Mouse (Mus musculus): ENCODE measurements around the gene Saysd1.

The Saysd1 gene

GRCm38 (mm10) chr14:20173873-20174490, 35.6 kb upstream of the Saysd1 start:
- H3K36me3 ChIP-seq (ENCODE audit: control insufficient read depth, insufficient read depth, low read length, poor library complexity, severe bottlenecking), result no peaks in the 10 kb centered on the region
- H3K27me3 ChIP-seq (ENCODE audit: control insufficient read depth, insufficient read depth, low read length, poor library complexity, severe bottlenecking), result no peaks in the 10 kb centered on the region
- DNase-seq (ENCODE audit: low read depth, low spot score), result peak; percentile 76

- DNase-seq (ENCODE audit: low read depth, low spot score), result no peak
- no peaks in the 10 kb centered on the region for H3K27me3 ChIP-seq (ENCODE audit: control insufficient read depth, insufficient read depth, low read length, poor library complexity, severe bottlenecking)
These were observed 34.6 kb upstream of the Saysd1 start for GRCm38 (mm10) chr14:20172924-20173323.

GRCm38 (mm10) chr14:20172509-20172908, 34.2 kb upstream of the Saysd1 start:
- H3K27me3 ChIP-seq (ENCODE audit: control insufficient read depth, insufficient read depth, low read length, poor library complexity, severe bottlenecking), result no peaks in the 10 kb centered on the region
- H3K36me3 ChIP-seq (ENCODE audit: control insufficient read depth, insufficient read depth, low read length, poor library complexity, severe bottlenecking), result no peaks in the 10 kb centered on the region
- peak; percentile 54 for DNase-seq (ENCODE audit: low read depth, low spot score)

More at GRCm38 (mm10) chr14:20172924-20173323, 34.6 kb upstream of the Saysd1 start:
- no peaks in the 10 kb centered on the region for H3K36me3 ChIP-seq (ENCODE audit: control insufficient read depth, insufficient read depth, low read length, poor library complexity, severe bottlenecking)

- no peaks in the 10 kb centered on the region for H3K27me3 ChIP-seq (ENCODE audit: control insufficient read depth, insufficient read depth, low read length, poor library complexity, severe bottlenecking)
These were observed 33.5 kb upstream of the Saysd1 start for GRCm38 (mm10) chr14:20171840-20172239.

GRCm38 (mm10) chr14:20169251-20169650, 30.9 kb upstream of the Saysd1 start:
- Histone ChIP-seq H3K27me3 (ENCODE audit: control insufficient read depth, insufficient read depth, low read length, poor library complexity, severe bottlenecking) (no peaks in the 10 kb centered on the region), H3K36me3 (ENCODE audit: control insufficient read depth, insufficient read depth, low read length, poor library complexity, severe bottlenecking) (no peaks in the 10 kb centered on the region; the same call in 1 of the 2 replicates)
- peak; percentile 25 for DNase-seq (ENCODE audit: low read depth, low spot score)

More at GRCm38 (mm10) chr14:20171840-20172239, 33.5 kb upstream of the Saysd1 start:
- DNase-seq (ENCODE audit: low read depth, low spot score), result no peak
- no peaks in the 10 kb centered on the region for H3K36me3 ChIP-seq (ENCODE audit: control insufficient read depth, insufficient read depth, low read length, poor library complexity, severe bottlenecking)

GRCm38 (mm10) chr14:20168478-20168877, 30.1 kb upstream of the Saysd1 start:
- no peaks in the 10 kb centered on the region; the same call in 1 of the 2 replicates for H3K36me3 ChIP-seq (ENCODE audit: control insufficient read depth, insufficient read depth, low read length, poor library complexity, severe bottlenecking)

GRCm38 (mm10) chr14:20168054-20168453, 29.7 kb upstream of the Saysd1 start:
- Histone ChIP-seq H3K36me3 (ENCODE audit: control insufficient read depth, insufficient read depth, low read length, poor library complexity, severe bottlenecking) (no peaks in the 10 kb centered on the region; the same call in 1 of the 2 replicates), H3K27me3 (ENCODE audit: control insufficient read depth, insufficient read depth, low read length, poor library complexity, severe bottlenecking) (no peaks in the 10 kb centered on the region)
- peak; percentile 86 for DNase-seq (ENCODE audit: low read depth, low spot score)

More at GRCm38 (mm10) chr14:20168478-20168877, 30.1 kb upstream of the Saysd1 start:
- DNase-seq (ENCODE audit: low read depth, low spot score), result no peak
- H3K27me3 ChIP-seq (ENCODE audit: control insufficient read depth, insufficient read depth, low read length, poor library complexity, severe bottlenecking), result no peaks in the 10 kb centered on the region

- H3K36me3 ChIP-seq (ENCODE audit: control insufficient read depth, insufficient read depth, low read length, poor library complexity, severe bottlenecking), result no peaks in the 10 kb centered on the region; the same call in 1 of the 2 replicates
- DNase-seq (ENCODE audit: low read depth, low spot score), result no peak
- H3K27me3 ChIP-seq (ENCODE audit: control insufficient read depth, insufficient read depth, low read length, poor library complexity, severe bottlenecking), result no peaks in the 10 kb centered on the region
These were observed 27.1 kb upstream of the Saysd1 start for GRCm38 (mm10) chr14:20165413-20165812.

- Histone ChIP-seq H3K36me3 (ENCODE audit: control insufficient read depth, insufficient read depth, low read length, poor library complexity, severe bottlenecking) (no peaks in the 10 kb centered on the region; the same call in 1 of the 2 replicates), H3K27me3 (ENCODE audit: control insufficient read depth, insufficient read depth, low read length, poor library complexity, severe bottlenecking) (no peaks in the 10 kb centered on the region)
- no peak for DNase-seq (ENCODE audit: low read depth, low spot score)
These were observed 26.1 kb upstream of the Saysd1 start for GRCm38 (mm10) chr14:20164438-20164837.

- H3K36me3 ChIP-seq (ENCODE audit: control insufficient read depth, insufficient read depth, low read length, poor library complexity, severe bottlenecking), result no peaks in the 10 kb centered on the region; the same call in 1 of the 2 replicates
- no peak for DNase-seq (ENCODE audit: low read depth, low spot score)
- H3K27me3 ChIP-seq (ENCODE audit: control insufficient read depth, insufficient read depth, low read length, poor library complexity, severe bottlenecking), result no peaks in the 10 kb centered on the region
These were observed 24.4 kb upstream of the Saysd1 start for GRCm38 (mm10) chr14:20162686-20163085.

- no peaks in the 10 kb centered on the region for H3K36me3 ChIP-seq (ENCODE audit: control insufficient read depth, insufficient read depth, low read length, poor library complexity, severe bottlenecking)
- no peaks in the 10 kb centered on the region for H3K27me3 ChIP-seq (ENCODE audit: control insufficient read depth, insufficient read depth, low read length, poor library complexity, severe bottlenecking)
- DNase-seq (ENCODE audit: low read depth, low spot score), result no peak
These were observed 20.7 kb upstream of the Saysd1 start for GRCm38 (mm10) chr14:20158727-20159681.

- no peaks in the 10 kb centered on the region for H3K27me3 ChIP-seq (ENCODE audit: control insufficient read depth, insufficient read depth, low read length, poor library complexity, severe bottlenecking)
- no peaks in the 10 kb centered on the region for H3K36me3 ChIP-seq (ENCODE audit: control insufficient read depth, insufficient read depth, low read length, poor library complexity, severe bottlenecking)
- DNase-seq (ENCODE audit: low read depth, low spot score), result no peak
These were observed 19.3 kb upstream of the Saysd1 start for GRCm38 (mm10) chr14:20157595-20157994.

- no peak for DNase-seq (ENCODE audit: low read depth, low spot score)
These were observed 17.4 kb upstream of the Saysd1 start for GRCm38 (mm10) chr14:20155718-20156117.

GRCm38 (mm10) chr14:20154937-20155336, 16.6 kb upstream of the Saysd1 start:
- no peak for DNase-seq (ENCODE audit: low read depth, low spot score)

More at GRCm38 (mm10) chr14:20155718-20156117, 17.4 kb upstream of the Saysd1 start:
- Histone ChIP-seq H3K27me3 (ENCODE audit: control insufficient read depth, insufficient read depth, low read length, poor library complexity, severe bottlenecking) (no peaks in the 10 kb centered on the region), H3K36me3 (ENCODE audit: control insufficient read depth, insufficient read depth, low read length, poor library complexity, severe bottlenecking) (no peaks in the 10 kb centered on the region)

GRCm38 (mm10) chr14:20154245-20154644, 15.9 kb upstream of the Saysd1 start:
- DNase-seq (ENCODE audit: low read depth, low spot score), result no peak
- H3K36me3 ChIP-seq (ENCODE audit: control insufficient read depth, insufficient read depth, low read length, poor library complexity, severe bottlenecking), result no peaks in the 10 kb centered on the region
- H3K27me3 ChIP-seq (ENCODE audit: control insufficient read depth, insufficient read depth, low read length, poor library complexity, severe bottlenecking), result no peaks in the 10 kb centered on the region

More at GRCm38 (mm10) chr14:20154937-20155336, 16.6 kb upstream of the Saysd1 start:
- H3K36me3 ChIP-seq (ENCODE audit: control insufficient read depth, insufficient read depth, low read length, poor library complexity, severe bottlenecking), result no peaks in the 10 kb centered on the region
- H3K27me3 ChIP-seq (ENCODE audit: control insufficient read depth, insufficient read depth, low read length, poor library complexity, severe bottlenecking), result no peaks in the 10 kb centered on the region
